Mouse (Mus musculus) G1E (cell line): ENCODE results near the gene Wdr93.

ENCODE experiments used
- CTCF ChIP-seq: IDR thresholded peaks from 2 replicates; pipeline ENCODE4 v1.5.1; 2012; ENCODE audit warnings: low read depth, low read length, inconsistent platforms, mixed read lengths
- GATA1 ChIP-seq: IDR thresholded peaks from 2 replicates; pipeline ENCODE4 v1.6.1; 2012; ENCODE audit warnings: borderline replicate concordance, low read length, inconsistent platforms, mixed read lengths
- GATA2 ChIP-seq: IDR thresholded peaks from 2 replicates; pipeline ENCODE4 v1.6.1; 2012; ENCODE audit warnings: low read depth, low read length, inconsistent platforms, borderline replicate concordance

DNA sequence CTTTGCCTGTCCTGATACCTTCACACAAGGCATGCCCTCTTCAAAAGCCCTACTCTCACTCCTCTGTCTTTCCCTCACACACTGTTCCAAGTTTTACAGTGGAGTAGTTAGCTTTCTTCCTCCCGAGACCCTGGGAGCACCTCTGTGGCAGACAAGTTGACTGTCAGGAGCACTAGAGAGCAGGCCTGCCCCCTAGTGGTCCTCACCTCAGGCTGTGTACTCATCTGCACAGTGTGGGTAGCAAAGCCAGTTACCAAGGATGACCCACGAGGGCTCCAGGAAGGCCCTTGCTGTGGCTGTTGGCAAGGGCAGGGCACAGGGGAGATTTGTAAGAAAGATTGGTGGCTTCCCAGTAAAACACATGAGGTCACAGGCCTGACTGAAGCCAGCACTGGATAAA lies 15.9 kb upstream of the Wdr93 start:
- TF ChIP-seq CTCF (peak; percentile 48), GATA1 (no peak), GATA2 (no peak)
